Mouse (Mus musculus): ENCODE data around the gene 1700102P08Rik. TPM values are rescaled to one million over a fixed set of nuclear protein-coding genes. Genes with fewer than 3 reads are reported as not detected.

The 1700102P08Rik gene
- total RNA-seq, 1 experiment from 2014 or later: 1.5 TPM

GRCm38 (mm10) chr9:108411381-108411942 lies 18.9 kb downstream of the 1700102P08Rik start:
- no peak for DNase-seq

DNA sequence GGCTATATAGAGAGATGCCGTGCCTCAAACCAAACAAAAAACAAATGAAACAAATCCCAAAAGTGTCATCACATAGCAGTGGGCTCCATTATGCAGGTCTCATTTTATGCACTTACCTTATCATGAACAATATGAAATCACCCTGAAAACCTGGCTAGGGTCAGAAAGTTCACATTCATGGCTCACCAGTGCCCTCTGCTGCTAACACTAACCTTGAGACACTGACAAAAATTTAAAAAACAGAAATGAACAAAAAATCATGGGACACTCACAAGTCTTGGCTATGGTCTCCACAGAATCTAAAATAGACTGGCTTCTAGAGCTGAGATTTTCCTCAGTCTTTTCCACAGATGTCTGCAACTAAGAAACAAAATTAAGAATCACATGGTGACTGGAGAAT lies 19.6 kb downstream of the 1700102P08Rik start:
- peak; percentile 39 for DNase-seq

DNA sequence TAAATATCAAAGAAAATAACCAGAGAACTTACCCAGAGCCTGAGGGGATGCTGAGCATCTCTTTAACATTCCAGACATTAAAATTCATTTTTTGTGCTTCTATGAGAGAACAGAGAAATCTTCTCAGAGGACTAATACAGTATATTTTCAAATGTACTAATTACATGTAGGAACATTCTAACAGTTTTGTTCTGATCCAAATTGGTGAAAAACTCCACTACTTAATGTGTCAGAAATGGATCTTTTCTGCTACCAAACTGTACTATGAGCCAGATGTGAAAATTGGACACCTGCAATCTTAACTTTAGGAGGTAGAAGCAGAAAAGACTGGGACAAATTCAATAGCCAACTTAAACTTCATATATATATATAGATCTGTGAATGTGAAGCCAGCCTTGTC lies 35.8 kb downstream of the 1700102P08Rik start, which contains the start of gene Ccdc36:
Gene Ccdc36, minus strand, starts transcription at position 101 of the 400 bp plus-strand sequence.
- no peak for DNase-seq

DNA sequence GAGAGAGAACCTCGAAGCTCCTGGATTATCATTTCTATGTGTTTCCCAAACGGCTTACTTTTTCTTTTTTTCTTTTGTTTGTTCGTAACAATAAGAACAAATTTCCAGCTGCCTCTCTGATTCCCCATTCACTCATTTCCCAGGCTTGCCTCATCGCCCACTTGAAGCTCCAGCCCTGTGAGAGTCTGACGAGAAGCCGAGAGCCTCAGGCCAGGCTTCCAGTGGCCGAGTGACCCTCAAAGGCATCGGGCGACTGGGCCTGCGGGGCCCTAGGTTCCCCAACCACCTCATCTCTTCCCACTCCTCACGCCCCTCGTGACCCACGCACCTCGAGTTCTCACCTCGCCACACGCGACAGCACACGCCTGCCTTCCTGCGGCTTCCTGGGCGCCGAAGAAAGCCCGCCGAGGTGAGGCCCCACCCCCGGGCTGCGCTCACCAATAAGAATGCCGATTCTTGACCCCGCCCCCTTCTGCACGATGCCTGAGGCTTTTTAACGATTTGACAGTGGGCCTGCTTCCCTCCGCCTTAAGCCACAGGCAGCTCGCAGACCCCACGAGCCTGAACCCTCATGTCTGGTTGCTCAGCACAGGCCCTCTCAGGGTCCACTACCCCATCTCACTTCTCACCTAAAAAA lies 38.9 kb downstream of the 1700102P08Rik start:
- no peak for DNase-seq

DNA sequence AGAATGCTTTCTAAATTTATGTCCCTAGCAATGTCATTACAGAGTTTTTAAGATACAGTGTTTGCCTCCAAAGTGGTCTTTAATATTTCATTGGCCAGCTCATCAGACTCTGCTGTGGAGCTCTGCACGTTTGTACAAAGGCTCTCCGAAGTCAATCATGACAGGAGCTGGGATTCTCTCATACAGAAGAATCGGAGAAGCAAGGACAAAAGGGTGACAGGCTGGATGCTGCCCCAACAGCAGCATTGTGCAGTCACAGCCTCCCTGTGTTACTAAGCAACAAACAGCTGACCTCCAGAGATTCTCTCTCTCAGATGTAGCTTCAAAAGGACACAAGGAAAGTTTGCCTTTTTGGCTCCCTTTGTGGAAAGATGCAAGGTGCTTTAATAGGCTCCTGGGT lies 43.6 kb downstream of the 1700102P08Rik start, which contains the start of gene BC048562:
Gene BC048562, plus strand, starts transcription at position 301 of the 400 bp plus-strand sequence.
- no peak for DNase-seq

- DNase-seq: no peak
Observed at GRCm38 (mm10) chr9:108439176-108439575, 46.6 kb downstream of the 1700102P08Rik start.

- no peak for DNase-seq
Observed at GRCm38 (mm10) chr9:108440485-108440884, 47.9 kb downstream of the 1700102P08Rik start.

GRCm38 (mm10) chr9:108441236-108441919 lies 48.8 kb downstream of the 1700102P08Rik start:
- no peak for DNase-seq

- DNase-seq: no peak
Observed at GRCm38 (mm10) chr9:108445125-108445524, 52.5 kb downstream of the 1700102P08Rik start.

- DNase-seq: peak; percentile 43
Observed at GRCm38 (mm10) chr9:108449860-108450259, 57.3 kb downstream of the 1700102P08Rik start.

DNA sequence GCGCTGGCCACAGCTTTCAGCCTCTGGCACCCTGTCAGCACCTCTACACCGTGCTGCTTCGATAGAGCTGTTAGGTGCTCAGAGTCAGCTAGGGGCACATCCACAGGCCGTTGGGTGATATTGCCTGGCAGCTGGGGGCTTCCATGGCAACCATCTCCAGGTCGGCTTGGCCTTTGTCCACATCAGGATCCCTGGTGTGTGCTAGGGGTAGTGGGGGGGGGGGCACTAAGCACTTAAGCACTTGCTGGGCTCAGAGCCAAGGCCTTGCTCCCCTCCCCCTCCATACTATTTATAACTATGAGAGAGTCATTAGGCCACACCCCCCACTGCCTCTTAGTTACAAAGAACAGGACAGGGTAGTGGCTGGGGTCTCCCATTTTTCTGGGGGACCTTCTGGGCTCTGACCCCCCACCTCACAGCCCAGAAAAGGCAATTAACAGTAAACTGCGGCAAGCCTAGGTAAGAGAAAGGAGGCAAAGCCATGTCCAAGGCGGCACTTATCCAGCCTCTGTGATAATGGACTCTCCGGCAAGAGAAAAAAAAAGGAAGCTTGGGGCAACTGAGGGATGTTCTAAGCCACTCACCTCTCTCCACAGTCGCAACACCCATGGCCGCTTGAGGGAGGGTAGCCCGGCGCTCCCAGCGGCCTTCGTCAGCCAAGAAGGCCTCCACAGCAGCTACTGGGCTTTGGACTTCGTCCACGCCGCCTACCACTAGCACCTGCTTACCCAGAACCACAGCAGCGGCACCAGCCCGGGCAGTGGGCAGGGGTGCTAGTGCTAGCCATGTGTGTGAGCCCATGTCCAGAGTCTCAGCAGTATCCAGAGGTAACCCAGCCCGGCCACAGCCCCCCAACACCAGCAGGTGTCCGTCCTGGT lies 57.9 kb downstream of the 1700102P08Rik start:
- DNase-seq: no peak

- no peak for DNase-seq
Observed at GRCm38 (mm10) chr9:108451170-108451493, 58.5 kb downstream of the 1700102P08Rik start.

DNA sequence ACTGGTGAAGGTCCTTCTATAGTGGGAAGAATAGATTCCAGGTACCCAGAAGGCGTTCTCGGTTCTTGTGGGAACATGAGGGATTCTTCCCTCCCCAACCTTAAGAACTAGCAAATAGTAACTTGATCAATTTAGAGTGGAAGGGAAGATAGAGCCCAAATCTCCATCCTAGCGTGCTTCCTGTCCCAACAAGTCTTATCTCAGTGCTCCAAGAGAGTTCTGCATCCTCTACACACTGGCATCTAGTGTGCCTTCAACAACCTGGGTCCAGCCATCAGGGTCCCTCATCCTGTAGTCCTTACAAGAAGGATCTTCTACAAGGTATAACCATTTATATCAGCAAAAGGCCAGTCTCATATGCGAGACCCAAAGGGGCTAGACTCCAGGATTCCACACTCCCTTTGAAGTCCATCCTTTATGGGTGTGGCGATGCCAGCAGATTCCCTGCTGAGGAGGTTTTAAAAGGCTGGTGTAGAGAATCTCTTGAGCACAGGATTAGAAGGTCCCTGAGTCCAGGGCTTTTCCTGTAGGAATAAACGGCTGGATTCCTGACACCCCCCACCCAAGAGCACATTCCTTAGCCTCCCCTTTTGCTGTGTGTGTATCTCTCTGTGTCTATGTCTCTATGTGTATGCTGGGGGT lies 59.0 kb downstream of the 1700102P08Rik start:
- DNase-seq: no peak

GRCm38 (mm10) chr9:108452291-108452906 lies 59.8 kb downstream of the 1700102P08Rik start:
- DNase-seq: peak; percentile 91

DNA sequence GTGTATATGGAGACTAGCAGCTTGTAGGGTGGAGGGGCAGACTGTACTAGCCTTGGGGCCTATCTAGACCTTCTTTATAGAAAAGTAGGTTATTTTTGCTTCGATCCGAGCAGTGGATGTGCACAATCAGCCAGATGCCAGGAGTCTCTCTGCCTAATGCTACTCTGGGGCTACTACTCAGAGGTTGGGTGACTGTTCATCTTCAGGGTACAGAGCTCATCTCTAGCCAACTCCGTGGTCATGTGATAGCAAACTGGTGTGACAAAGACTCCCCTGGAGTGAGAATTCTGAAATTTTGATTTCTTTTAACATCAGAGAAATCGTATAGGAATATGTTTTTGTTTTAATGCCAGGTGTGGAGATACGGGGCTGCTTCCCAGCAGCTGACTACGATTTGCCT lies 60.3 kb downstream of the 1700102P08Rik start:
- DNase-seq: no peak

DNA sequence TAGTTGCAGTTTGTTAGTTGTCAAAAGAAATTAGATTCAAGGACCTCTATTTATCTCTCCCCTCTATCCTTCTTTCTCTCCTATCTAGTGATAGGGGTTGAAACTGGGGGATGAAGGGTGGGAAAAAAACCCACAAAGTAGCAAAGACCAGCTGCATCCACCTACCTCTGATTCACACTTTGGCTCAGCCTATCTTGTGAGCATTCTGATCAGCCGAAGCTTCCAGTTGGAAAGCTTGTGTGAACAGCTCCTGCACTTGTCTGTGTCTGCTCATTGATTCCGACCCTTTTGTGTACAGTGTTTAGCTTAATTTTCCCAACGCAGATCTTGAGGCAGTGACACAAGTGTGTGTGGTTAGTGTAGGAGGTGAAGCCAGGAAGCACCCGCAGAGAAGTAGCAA lies 60.9 kb downstream of the 1700102P08Rik start:
- DNase-seq: no peak

- no peak for DNase-seq
Observed at GRCm38 (mm10) chr9:108454429-108454828, 61.8 kb downstream of the 1700102P08Rik start.

- no peak for DNase-seq
Observed at GRCm38 (mm10) chr9:108455747-108456571, 63.4 kb downstream of the 1700102P08Rik start.

- DNase-seq: no peak
Observed at GRCm38 (mm10) chr9:108456953-108457352, 64.3 kb downstream of the 1700102P08Rik start.

GRCm38 (mm10) chr9:108459939-108460318 lies 67.3 kb downstream of the 1700102P08Rik start:
- DNase-seq: no peak

All from adrenal gland, postnatal 25 days (tissue).